ENCODE assay signal across 8 mouse cellular contexts in the genomic region with DNA sequence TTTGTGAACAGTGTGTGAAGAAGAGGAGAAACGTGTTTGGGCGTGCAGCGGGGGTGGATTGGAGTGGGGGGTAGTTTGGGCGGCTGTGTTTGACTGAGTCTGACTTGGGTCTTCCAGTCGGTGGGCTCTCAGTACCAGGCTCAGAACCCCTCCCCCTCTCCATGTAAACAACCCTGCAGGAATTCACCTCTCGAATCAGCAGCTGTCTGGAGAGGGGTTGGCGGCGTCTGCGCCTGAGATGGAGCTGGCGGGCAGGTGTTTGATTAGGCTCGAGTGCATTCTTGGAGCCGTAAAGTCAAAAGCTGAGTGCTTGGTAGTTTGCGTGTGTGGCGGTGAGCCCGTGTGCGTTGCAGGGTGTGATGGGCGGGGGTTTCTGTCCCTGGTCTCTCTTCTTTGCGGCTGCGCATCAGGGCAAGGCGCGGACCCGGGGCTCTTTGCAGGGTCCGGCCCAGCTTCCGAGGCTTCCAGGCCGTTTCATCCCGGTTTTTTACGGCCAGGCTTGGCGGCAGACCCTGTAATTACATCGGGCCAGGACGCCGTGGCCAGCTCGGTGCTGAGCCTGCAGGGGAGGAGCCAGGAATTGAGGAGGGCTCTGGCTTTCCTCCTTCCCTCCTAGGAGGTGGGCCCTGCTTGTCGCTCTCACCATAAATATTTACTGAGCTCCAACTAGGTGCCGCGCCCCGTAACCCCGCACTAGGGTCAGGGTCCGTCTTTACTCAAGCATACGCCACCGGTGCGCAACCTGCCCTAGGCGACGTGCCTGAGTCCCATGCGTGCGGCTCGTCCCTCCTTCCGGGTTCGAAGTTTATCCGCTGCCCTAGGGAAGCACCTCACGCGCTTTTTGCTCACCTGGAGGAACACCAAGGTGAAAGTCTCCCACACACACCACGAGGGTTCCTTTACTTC. TPM values are rescaled to one million over a fixed set of nuclear protein-coding genes. Genes with fewer than 3 reads are reported as not detected.
DNase-seq lines count a peak whose midpoint lies in the region; ATAC-seq lines count a peak whose summit lies in the region.

Gene Efna1, minus strand, starts transcription at position 537 of the 906 bp plus-strand sequence.

- H3K27ac ChIP-seq in intestine, embryonic 15.5 days: peak within 1 kb of the TSS; percentile 93
- peak within 1 kb of the TSS; percentile 38; the same call in 1 of the 2 replicates for H3K27ac ChIP-seq in liver, embryonic 11.5 days (ENCODE audit: low read depth, low read length)

- H3K4me1 ChIP-seq in intestine, embryonic 15.5 days (replicated peaks): peaks cover 43% of the 10 kb centered on the region
- peaks cover 26% of the 10 kb centered on the region for H3K4me1 ChIP-seq in liver, embryonic 11.5 days (replicated peaks; ENCODE audit: control insufficient read depth, insufficient read depth, low read length)

- peak; percentile 24 to 38 for DNase-seq in spleen, adult 18-20 months
- DNase-seq in spleen, postnatal 4 days (ENCODE audit: low spot score in 2 of 2): no peak
- peak; percentile 72 for DNase-seq in cerebellum, adult 9-11 months
- DNase-seq in gonadal fat pad, adult 2 months (ENCODE audit: low read depth): no peak
- DNase-seq in liver, embryonic 11.5 days (ENCODE audit: low spot score): peak; percentile 50
- DNase-seq in naive thymus-derived CD4-positive, alpha-beta T cell, adult 2 months (ENCODE audit: low read depth): peak; percentile 53
- DNase-seq in yolk sac, embryonic 10.5 days (ENCODE audit: low spot score): peak; percentile 93

- H3K36me3 ChIP-seq in intestine, embryonic 15.5 days: no peaks in the 10 kb centered on the region
- H3K36me3 ChIP-seq in liver, embryonic 11.5 days (ENCODE audit: control insufficient read depth, insufficient read depth, low read length): no peaks in the 10 kb centered on the region

- H3K9ac ChIP-seq in intestine, embryonic 15.5 days: peak within 1 kb of the TSS; percentile 72
- peak within 1 kb of the TSS; percentile 52 for H3K9ac ChIP-seq in liver, embryonic 11.5 days (ENCODE audit: low read depth, low read length)

- peak within 1 kb of the TSS; percentile 96 for H3K4me2 ChIP-seq in intestine, embryonic 15.5 days (replicated peaks)
- peak within 1 kb of the TSS; percentile 94 for H3K4me2 ChIP-seq in liver, embryonic 11.5 days

- no peaks in the 10 kb centered on the region for H3K9me3 ChIP-seq in intestine, embryonic 15.5 days
- no peaks in the 10 kb centered on the region for H3K9me3 ChIP-seq in liver, embryonic 11.5 days (ENCODE audit: control insufficient read depth, low read length)

- ATAC-seq in intestine, embryonic 15.5 days: peak; percentile 85
- ATAC-seq in liver, embryonic 11.5 days (replicated peaks; ENCODE audit: low FRiP score): 0 out of 2 replicates have a peak, but pooled peaks have one; percentile 37

- whole genome bisulfite sequencing in intestine, embryonic 15.5 days: under 1% methylated on average over 52 of the region's 52 CpGs
- 1% methylated on average over 52 of the region's 52 CpGs for WGBS in liver, embryonic 11.5 days

- H3K4me3 ChIP-seq in intestine, embryonic 15.5 days (replicated peaks): peak within 1 kb of the TSS; percentile 55
- peak within 1 kb of the TSS; percentile 56 for H3K4me3 ChIP-seq in liver, embryonic 11.5 days (ENCODE audit: low read depth, low read length)

- no peaks in the 10 kb centered on the region for H3K27me3 ChIP-seq in intestine, embryonic 15.5 days (replicated peaks)
- H3K27me3 ChIP-seq in liver, embryonic 11.5 days (replicated peaks; ENCODE audit: control insufficient read depth, insufficient read depth, low read length): peaks cover 50% of the 10 kb centered on the region

RNA-seq across cellular contexts. Expression of gene Efna1, which starts in this region (rescaled TPM):
- 36.7 and 40.9 TPM in 2 replicates for polyA plus RNA-seq in gonadal fat pad, adult 2 months (2012; rRNA removed)
- polyA plus RNA-seq in intestine, embryonic 15.5 days (2015; fragmentation: Nextera tagmentation; extraction: Ambion mirVana): 57.9 and 58.5 TPM in 2 replicates
- polyA plus RNA-seq in liver, embryonic 11.5 days (2014; fragmentation: Nextera tagmentation; extraction: Ambion mirVana): 11.4 and 11.8 TPM in 2 replicates

Comparison
In these comparisons a context has a peak if more than half of its experiments do, and no peak if none do; other contexts are left out.
1. DNase-seq: peak in spleen, adult 18-20 months (2 of 2), cerebellum, adult 9-11 months (single experiment), liver, embryonic 11.5 days (single experiment), naive thymus-derived CD4-positive, alpha-beta T cell, adult 2 months (single experiment) and yolk sac, embryonic 10.5 days (single experiment); none in spleen, postnatal 4 days (0 of 2) and gonadal fat pad, adult 2 months (single experiment).